Mouse (Mus musculus) erythroblast, embryonic 14.5 days (primary cell): ENCODE measurements around the gene Sdk2. TPM values are rescaled to one million over a fixed set of nuclear protein-coding genes. Genes with fewer than 3 reads are reported as not detected.

Experiments
- H3K27me3 ChIP-seq: 2 replicates; pipeline ENCODE4 v1.6.1; 2012; ENCODE audit warnings: inconsistent platforms; ENCODE audit not compliant: control insufficient read depth
- H3K36me3 ChIP-seq: 2 replicates; pipeline ENCODE4 v1.6.1; 2012; ENCODE audit warnings: mild to moderate bottlenecking, inconsistent platforms; ENCODE audit not compliant: control insufficient read depth
- H3K4me1 ChIP-seq: 2 replicates; pipeline ENCODE4 v1.6.1; 2012; ENCODE audit warnings: inconsistent platforms; ENCODE audit not compliant: control insufficient read depth
- H3K4me3 ChIP-seq: replicated peaks from 2 replicates; pipeline ENCODE3; 2012; ENCODE audit warnings: moderate library complexity, mild to moderate bottlenecking, inconsistent platforms
- H3K9me3 ChIP-seq: 2 replicates; pipeline ENCODE4 v1.6.1; 2012; ENCODE audit warnings: low read length, inconsistent platforms, mixed read lengths; ENCODE audit not compliant: control insufficient read depth
- GATA1 ChIP-seq: IDR thresholded peaks from 2 replicates; pipeline ENCODE4 v1.6.1; 2012; ENCODE audit warnings: low read length, inconsistent platforms, mixed read lengths
- TAL1 ChIP-seq: IDR thresholded peaks from 3 replicates; pipeline ENCODE4 v1.6.1; 2012; ENCODE audit warnings: low read length, inconsistent platforms, mixed read lengths
- polyA plus RNA-seq: library from polyadenylated mRNA; stranded (reverse); fragments of >175 nt; gene quantifications from 2 replicates; pipeline ENCODE4 v1.2.3, GENCODE M21; 2012

Gene Sdk2
- polyA plus RNA-seq, 1 experiment: under 0.01 TPM

DNA sequence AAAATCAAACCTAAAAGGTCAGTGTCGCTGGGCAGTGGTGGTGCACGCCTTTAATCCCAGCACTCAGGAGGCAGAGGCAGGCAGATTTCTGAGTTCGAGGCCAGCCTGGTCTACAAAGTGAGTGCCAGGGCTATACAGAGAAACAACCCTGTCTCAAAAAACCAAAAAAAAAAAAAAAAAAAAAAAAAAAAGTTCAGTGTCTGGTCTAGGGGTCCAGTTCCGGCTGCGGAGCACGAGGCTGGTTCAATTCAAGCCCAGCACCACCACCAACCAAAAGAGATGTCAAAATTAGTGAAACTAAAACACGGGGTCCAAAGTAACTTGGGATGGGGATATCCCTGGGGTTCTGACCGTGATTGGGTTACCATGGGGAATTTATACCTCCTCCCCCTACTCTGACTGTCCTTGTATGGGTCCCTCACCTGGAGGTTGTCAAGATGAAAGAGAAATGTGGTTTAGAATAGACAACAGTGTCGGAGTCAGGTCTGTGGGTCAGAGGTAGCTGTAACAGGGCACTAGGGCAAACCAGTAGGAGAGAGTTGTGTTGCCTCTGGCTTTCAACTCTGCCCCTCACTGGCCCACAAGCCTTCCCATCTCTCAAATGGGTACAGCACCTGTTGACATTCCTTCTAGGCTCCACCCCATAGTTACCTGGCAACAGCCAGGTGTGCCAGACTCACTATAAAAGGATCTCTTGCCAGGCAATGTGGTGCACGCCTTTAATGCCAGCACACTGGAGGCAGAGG is 314.0 kb downstream of the Sdk2 start:
- Histone ChIP-seq H3K36me3 (peaks cover 12% of the 10 kb centered on the region), H3K9me3 (no peaks in the 10 kb centered on the region), H3K4me3 (peak overlapping the region; percentile 90), H3K4me1 (peaks cover 49% of the 10 kb centered on the region), H3K27me3 (no peaks in the 10 kb centered on the region)
- no peak for TF ChIP-seq TAL1
- TF ChIP-seq GATA1: no peak

GRCm38 (mm10) chr11:113752158-113752661 is 314.6 kb downstream of the Sdk2 start:
- Histone ChIP-seq H3K27me3 (no peaks in the 10 kb centered on the region), H3K4me1 (peaks cover 55% of the 10 kb centered on the region), H3K4me3 (peak overlapping the region; percentile 90), H3K36me3 (peaks cover 18% of the 10 kb centered on the region), H3K9me3 (no peaks in the 10 kb centered on the region)
- no peak for TF ChIP-seq TAL1
- TF ChIP-seq GATA1: no peak

GRCm38 (mm10) chr11:113751484-113752084 is 315.3 kb downstream of the Sdk2 start, which contains the start of gene Cdc42ep4:
TSS of gene Cdc42ep4 (minus strand) at chr11:113751881.
- Histone ChIP-seq H3K4me1 (peaks cover 60% of the 10 kb centered on the region), H3K4me3 (peak within 1 kb of the TSS; percentile 90), H3K27me3 (no peaks in the 10 kb centered on the region), H3K36me3 (peaks cover 23% of the 10 kb centered on the region), H3K9me3 (no peaks in the 10 kb centered on the region)
- TF ChIP-seq GATA1 (no peak), TAL1 (no peak)

GRCm38 (mm10) chr11:113750571-113751483 is 316.0 kb downstream of the Sdk2 start:
- Histone ChIP-seq H3K36me3 (peaks cover 30% of the 10 kb centered on the region), H3K4me1 (peaks cover 66% of the 10 kb centered on the region), H3K27me3 (no peaks in the 10 kb centered on the region), H3K9me3 (no peaks in the 10 kb centered on the region), H3K4me3 (peak overlapping the region; percentile 90)
- TF ChIP-seq GATA1: no peak
- TF ChIP-seq TAL1: no peak

- Histone ChIP-seq H3K4me1 (peaks cover 72% of the 10 kb centered on the region), H3K36me3 (peaks cover 39% of the 10 kb centered on the region), H3K9me3 (no peaks in the 10 kb centered on the region), H3K27me3 (no peaks in the 10 kb centered on the region), H3K4me3 (peak overlapping the region; percentile 90)
- TF ChIP-seq GATA1: peak; percentile 65
- peak; percentile 59; the same call in 2 of the 3 replicates for TF ChIP-seq TAL1
Observed at GRCm38 (mm10) chr11:113749749-113750351, 317.0 kb downstream of the Sdk2 start.

GRCm38 (mm10) chr11:113748797-113749521 is 317.9 kb downstream of the Sdk2 start:
- TF ChIP-seq GATA1 (peak; percentile 70; the same call in 1 of the 2 replicates), TAL1 (no peak)
- Histone ChIP-seq H3K4me1 (peaks cover 77% of the 10 kb centered on the region), H3K36me3 (peaks cover 47% of the 10 kb centered on the region), H3K4me3 (peak overlapping the region; percentile 90), H3K9me3 (no peaks in the 10 kb centered on the region), H3K27me3 (no peaks in the 10 kb centered on the region)

GRCm38 (mm10) chr11:113747725-113748380 is 319.0 kb downstream of the Sdk2 start:
- peak overlapping the region; percentile 90 for H3K4me3 ChIP-seq
- TF ChIP-seq GATA1 (no peak), TAL1 (no peak)
- peaks cover 73% of the 10 kb centered on the region for H3K4me1 ChIP-seq
- H3K9me3 ChIP-seq: peaks cover 9% of the 10 kb centered on the region
- H3K27me3 ChIP-seq: no peaks in the 10 kb centered on the region
- H3K36me3 ChIP-seq: peaks cover 58% of the 10 kb centered on the region
